Mouse (Mus musculus): ENCODE data around the gene Spock1.

- TF ChIP-seq CTCF (IDR thresholded peaks at IDR 0.05; ENCODE audit: low read depth, low read length) (no peak), POLR2A (IDR thresholded peaks at IDR 0.05; ENCODE audit: extremely low read depth, insufficient read depth, low read length) (no peak)
Measured at GRCm38 (mm10) chr13:57676820-57677219, 231.3 kb downstream of the Spock1 start.

Measured in liver, adult 2 months (tissue).